Mouse (Mus musculus): ENCODE results near the gene Rpe65.

Rpe65 gene

DNA sequence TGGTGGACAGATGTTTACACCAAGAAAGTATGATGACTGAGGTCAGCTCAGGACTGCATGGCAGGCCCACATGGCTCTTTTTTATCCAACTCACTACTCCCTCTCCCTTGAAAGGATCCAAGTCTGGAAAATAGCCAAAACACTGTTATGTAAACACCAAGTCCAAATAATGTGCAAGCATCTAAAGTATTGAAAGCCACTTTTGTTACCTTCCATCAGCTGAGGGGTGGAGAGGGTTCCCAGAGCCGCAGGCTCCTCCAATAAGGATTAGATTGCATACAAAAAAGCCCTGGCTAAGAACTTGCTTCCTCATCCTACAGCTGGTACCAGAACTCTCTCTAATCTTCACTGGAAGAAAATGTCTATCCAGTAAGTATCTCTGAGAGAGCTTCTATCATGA is at the start of gene Rpe65:
Gene Rpe65, plus strand, starts transcription at position 301 of the 400 bp plus-strand sequence.
- no peak for DNase-seq (ENCODE audit: low spot score)

- DNase-seq (ENCODE audit: low spot score), result no peak
Observed at GRCm38 (mm10) chr3:159550224-159550623, 48.8 kb upstream of the Rpe65 start.

DNA sequence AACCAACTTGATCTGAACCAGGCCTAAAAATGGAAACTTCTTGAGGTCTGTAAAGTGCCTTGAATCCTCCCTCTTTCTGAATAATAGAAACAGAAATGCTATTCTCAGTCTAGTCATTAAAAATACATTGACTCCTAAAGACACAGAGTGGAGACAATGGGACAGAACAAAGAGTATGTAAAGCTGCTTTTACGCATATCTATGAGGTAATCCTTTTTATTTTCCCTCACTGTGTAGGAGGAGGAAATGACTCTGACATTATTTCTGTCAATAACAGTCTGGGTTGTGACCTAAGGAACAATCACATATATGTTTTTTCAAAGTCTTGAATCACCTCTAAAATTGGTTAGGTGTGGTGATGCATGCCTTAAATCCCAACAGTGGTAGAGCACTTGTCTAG is 16.0 kb downstream of the Rpe65 start:
- no peak for DNase-seq (ENCODE audit: low spot score)

- DNase-seq (ENCODE audit: low spot score), result no peak
Observed at GRCm38 (mm10) chr3:159621026-159621425, 22.1 kb downstream of the Rpe65 start.

DNA sequence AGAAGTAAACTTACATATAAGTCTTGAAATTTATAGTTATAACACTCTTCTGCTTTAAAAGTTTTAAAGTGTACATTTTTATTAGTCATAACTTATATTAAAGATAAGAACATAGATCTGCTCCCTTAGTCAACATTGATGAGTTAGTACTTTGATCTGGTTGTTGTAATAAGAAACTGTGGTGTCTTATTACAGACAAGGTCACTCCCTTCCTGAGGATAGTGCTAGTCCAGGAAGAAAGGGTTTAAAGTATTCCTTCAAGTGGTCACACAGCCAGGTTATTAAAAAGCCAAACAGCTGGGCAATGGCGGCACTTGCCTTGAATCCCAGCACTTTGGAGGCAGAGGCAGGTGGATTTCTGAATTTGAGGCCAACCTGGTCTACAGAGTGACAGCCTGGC is 25.0 kb downstream of the Rpe65 start:
- no peak for DNase-seq (ENCODE audit: low spot score)

GRCm38 (mm10) chr3:159660741-159661140 is 61.8 kb downstream of the Rpe65 start:
- DNase-seq (ENCODE audit: low spot score), result no peak

DNA sequence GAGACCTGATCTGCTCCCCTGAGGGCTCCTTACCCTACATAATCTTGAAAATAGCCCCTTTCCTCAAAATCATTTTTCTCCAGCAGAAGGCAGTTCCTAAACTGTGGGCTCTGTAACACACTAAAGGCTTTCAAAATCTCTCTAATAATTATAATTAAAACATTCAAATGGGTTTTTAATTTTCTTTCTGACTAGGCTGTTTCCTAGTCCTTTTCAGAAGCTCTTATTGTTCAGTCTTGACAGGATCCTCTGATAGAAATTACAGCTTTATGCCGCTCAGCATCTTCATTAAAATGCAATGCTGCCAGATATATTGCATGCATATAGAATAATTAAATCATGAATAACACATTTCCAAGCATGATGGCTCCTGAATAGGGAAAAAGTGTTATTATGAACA is 64.4 kb downstream of the Rpe65 start:
- DNase-seq (ENCODE audit: low spot score), result no peak

Data from ovary, postnatal 10 days (tissue).